Mouse (Mus musculus) midbrain, embryonic 16.5 days (tissue): ENCODE measurements around the gene Mfsd11. TPM values are rescaled to one million over a fixed set of nuclear protein-coding genes. Genes with fewer than 3 reads are reported as not detected.
"Not testable (repeated sequence)": the region's sequence is repeated elsewhere in the genome, so short reads cannot be mapped to it uniquely, and the experiment has no call there.

ENCODE experiments used
- ATAC-seq: fragments of 200-750 bp; cut with Nextera tagmentation; 2 replicates; pipeline ENCODE4 v1.8.0; 2017; ENCODE audit warnings: moderate TSS enrichment
- H3K27ac ChIP-seq: fragments of 300-500 bp; sonication (generic); 2 replicates; pipeline ENCODE4 v1.5.1; 2014; ENCODE audit warnings: mild to moderate bottlenecking, low read length, mixed read lengths
- H3K27me3 ChIP-seq: fragments of 300-500 bp; sonication (generic); 2 replicates; pipeline ENCODE4 v1.6.1; 2014; ENCODE audit warnings: low read depth, low read length, mixed read lengths; ENCODE audit not compliant: control insufficient read depth, insufficient read depth
- H3K36me3 ChIP-seq: fragments of 300-500 bp; sonication (generic); 2 replicates; pipeline ENCODE4 v1.6.1; 2014; ENCODE audit warnings: mild to moderate bottlenecking, low read length, moderate library complexity, mixed read lengths; ENCODE audit not compliant: control insufficient read depth, insufficient read depth
- H3K4me1 ChIP-seq: fragments of 300-500 bp; sonication (generic); 2 replicates; pipeline ENCODE4 v1.6.1; 2014; ENCODE audit warnings: mild to moderate bottlenecking, low read length, mixed read lengths; ENCODE audit not compliant: control insufficient read depth, insufficient read depth
- H3K4me2 ChIP-seq: fragments of 300-500 bp; sonication (generic); 2 replicates; pipeline ENCODE4 v1.6.1; 2014; ENCODE audit warnings: mild to moderate bottlenecking, low read length, mixed read lengths
- H3K4me3 ChIP-seq: fragments of 300-500 bp; sonication (generic); 2 replicates; pipeline ENCODE4 v1.5.1; 2014; ENCODE audit warnings: low read depth, mild to moderate bottlenecking, low read length, moderate library complexity, mixed read lengths
- H3K9ac ChIP-seq: fragments of 300-500 bp; sonication (generic); 2 replicates; pipeline ENCODE4 v1.6.1; 2014; ENCODE audit warnings: low read depth, low read length, mixed read lengths
- H3K9me3 ChIP-seq: fragments of 300-500 bp; sonication (generic); replicated peaks from 2 replicates; pipeline ENCODE4 v1.6.1; 2014; ENCODE audit warnings: mild to moderate bottlenecking, low read length, mixed read lengths; ENCODE audit not compliant: control insufficient read depth, poor library complexity, severe bottlenecking
- WGBS: fragments of 180-500 bp; shearing (Covaris S2); extraction: QIAGEN DNeasy Blood & Tissue Kit; methylation state at CpG from one replicate; pipeline ENCODE4 v1.1.7; 2014; 5-methylcytosine and 5-hydroxymethylcytosine counted together
- polyA plus RNA-seq: library from polyadenylated mRNA; unstranded; fragments of >200 nt; fragmentation: Nextera tagmentation; extraction: Ambion mirVana; gene quantifications from 2 replicates; pipeline ENCODE4 v1.2.1, GENCODE M21; 2015

The Mfsd11 gene
- polyA plus RNA-seq, 1 experiment from 2014 or later, result 56.2 TPM

DNA sequence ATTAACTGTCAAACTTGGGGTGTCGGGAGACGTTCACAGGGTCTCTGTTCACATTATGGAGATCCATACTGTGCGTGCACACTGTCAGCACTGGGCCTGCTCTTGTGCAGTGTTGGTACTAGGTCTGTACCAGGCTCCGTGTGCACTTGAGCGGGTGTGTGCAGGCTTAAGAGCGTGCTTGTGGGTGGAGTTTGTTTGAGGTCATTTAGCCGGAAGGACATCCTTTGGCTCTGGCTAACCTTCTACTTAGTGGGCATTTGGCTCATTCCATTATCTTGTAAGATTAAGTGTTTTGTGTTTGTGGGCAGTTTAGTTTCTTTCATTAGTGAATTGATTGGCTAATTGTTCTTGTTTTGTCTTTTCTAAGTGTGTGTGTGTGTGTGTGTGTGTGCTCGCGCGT lies 30.2 kb downstream of the Mfsd11 start:
- H3K27ac ChIP-seq, result no peak overlapping the region
- no peaks in the 10 kb centered on the region for H3K9me3 ChIP-seq
- WGBS, result 81% methylated on average over 10 of the region's 10 CpGs
- no peaks in the 10 kb centered on the region for H3K27me3 ChIP-seq
- H3K4me3 ChIP-seq, result no peak overlapping the region
- H3K4me2 ChIP-seq, result no peak overlapping the region
- H3K36me3 ChIP-seq, result no peaks in the 10 kb centered on the region
- ATAC-seq, result no peak
- H3K9ac ChIP-seq, result no peak overlapping the region
- H3K4me1 ChIP-seq, result peaks cover 8% of the 10 kb centered on the region; the same call in 1 of the 2 replicates

DNA sequence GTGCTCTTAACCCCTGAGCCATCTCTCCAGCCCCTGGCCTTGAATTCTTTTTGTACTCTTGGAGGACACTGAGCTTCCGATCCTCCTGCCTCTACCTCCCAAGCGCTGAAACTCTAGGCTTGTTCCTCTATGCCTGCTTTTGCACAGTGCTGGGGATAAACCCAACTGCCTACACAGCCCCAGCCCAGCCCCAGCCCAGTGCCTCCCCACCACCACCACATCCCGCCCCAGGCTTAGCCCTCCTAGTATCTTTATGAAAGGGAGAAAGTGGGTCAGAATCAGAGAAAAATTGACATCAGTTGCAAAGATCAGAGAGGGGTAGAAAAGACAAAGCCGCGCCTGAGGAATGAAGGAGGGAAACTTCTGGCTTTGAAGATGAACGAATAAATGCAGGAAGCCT lies 31.8 kb downstream of the Mfsd11 start:
- Histone ChIP-seq H3K4me2 (no peak overlapping the region), H3K4me1 (peaks cover 8% of the 10 kb centered on the region; the same call in 1 of the 2 replicates), H3K9me3 (no peaks in the 10 kb centered on the region), H3K9ac (no peak overlapping the region), H3K27ac (no peak overlapping the region), H3K27me3 (no peaks in the 10 kb centered on the region), H3K4me3 (no peak overlapping the region), H3K36me3 (no peaks in the 10 kb centered on the region)
- 85% methylated on average over 6 of the region's 6 CpGs for WGBS
- ATAC-seq, result no peak

DNA sequence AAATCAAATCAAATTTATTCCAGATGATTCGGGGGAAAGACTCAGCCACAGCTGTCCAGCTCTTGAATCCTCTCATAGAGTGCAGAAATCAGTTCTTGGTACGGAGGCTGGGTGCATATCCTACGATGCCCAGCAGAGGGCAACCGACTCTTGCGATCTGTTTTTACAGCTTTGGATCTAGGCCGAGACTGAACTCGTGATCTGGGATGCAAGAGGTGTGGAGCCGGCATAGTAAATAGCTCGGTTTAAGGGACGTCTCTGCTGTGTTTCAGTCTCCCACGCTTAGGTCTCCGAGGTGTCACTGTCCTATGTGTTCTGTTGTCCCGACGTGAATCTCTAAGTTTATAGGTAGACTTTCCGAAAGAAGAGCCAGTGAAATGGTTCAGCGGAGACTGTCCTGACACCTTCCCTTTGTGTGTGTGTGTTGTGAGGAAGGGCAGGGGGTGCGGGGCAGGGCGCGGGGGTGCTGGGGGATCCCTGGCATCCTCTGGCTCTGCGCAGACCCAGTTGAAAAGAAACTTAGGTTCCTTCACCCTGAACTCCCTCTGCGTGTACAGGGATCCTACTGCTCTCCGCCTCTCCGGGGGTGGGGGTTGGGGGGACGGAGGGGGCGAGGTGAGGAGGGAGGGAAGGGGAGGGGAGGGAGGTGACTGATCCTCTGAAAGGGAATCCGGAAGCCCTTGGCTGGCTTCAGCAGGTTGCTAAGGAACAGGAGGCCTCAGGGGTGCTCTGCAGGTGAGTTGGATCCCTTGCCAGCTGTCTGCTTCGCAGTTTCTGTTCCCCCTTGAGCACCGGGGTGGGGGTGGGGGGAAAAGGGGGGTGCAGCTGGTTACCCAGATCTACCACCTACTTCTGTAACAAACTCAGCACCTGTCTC lies 33.3 kb downstream of the Mfsd11 start:
- Histone ChIP-seq H3K4me1 (peaks cover 8% of the 10 kb centered on the region; the same call in 1 of the 2 replicates), H3K9me3 (no peaks in the 10 kb centered on the region), H3K27ac (no peak overlapping the region), H3K9ac (0 out of 2 replicates have a peak overlapping the region, but pooled peaks have one; percentile 39), H3K27me3 (no peaks in the 10 kb centered on the region), H3K4me2 (peak overlapping the region; percentile 51), H3K4me3 (peak overlapping the region; percentile 23), H3K36me3 (no peaks in the 10 kb centered on the region)
- ATAC-seq, result peak; percentile 70
- WGBS, result 4% methylated on average over 26 of the region's 28 CpGs

DNA sequence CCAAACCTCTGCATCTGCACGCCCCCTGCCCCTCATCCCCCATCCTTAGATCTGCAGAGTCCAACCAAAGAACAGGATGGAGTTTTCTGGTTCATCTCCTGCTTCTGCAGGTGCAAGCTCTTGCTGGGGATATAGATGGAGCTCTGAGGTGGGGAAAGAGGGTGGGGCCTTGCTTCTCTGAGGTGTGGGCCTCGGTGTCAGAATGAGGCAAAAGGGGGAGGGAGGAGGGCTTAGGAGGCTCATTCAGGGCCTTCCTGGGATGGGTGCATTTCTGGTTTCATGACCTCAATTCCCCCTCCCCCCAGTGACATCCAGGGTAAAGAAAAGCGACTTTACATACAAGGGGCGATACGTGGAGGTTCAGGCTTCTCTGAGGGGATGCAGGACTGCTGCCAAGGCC lies 34.9 kb downstream of the Mfsd11 start:
- no peak overlapping the region for H3K27ac ChIP-seq
- H3K9me3 ChIP-seq, result no peaks in the 10 kb centered on the region
- H3K4me2 ChIP-seq, result no peak overlapping the region
- no peak overlapping the region for H3K4me3 ChIP-seq
- H3K4me1 ChIP-seq, result peaks cover 8% of the 10 kb centered on the region; the same call in 1 of the 2 replicates
- ATAC-seq, result no peak
- 61% methylated on average over 5 of the region's 5 CpGs for WGBS
- no peaks in the 10 kb centered on the region for H3K27me3 ChIP-seq
- H3K9ac ChIP-seq, result no peak overlapping the region
- no peaks in the 10 kb centered on the region for H3K36me3 ChIP-seq

DNA sequence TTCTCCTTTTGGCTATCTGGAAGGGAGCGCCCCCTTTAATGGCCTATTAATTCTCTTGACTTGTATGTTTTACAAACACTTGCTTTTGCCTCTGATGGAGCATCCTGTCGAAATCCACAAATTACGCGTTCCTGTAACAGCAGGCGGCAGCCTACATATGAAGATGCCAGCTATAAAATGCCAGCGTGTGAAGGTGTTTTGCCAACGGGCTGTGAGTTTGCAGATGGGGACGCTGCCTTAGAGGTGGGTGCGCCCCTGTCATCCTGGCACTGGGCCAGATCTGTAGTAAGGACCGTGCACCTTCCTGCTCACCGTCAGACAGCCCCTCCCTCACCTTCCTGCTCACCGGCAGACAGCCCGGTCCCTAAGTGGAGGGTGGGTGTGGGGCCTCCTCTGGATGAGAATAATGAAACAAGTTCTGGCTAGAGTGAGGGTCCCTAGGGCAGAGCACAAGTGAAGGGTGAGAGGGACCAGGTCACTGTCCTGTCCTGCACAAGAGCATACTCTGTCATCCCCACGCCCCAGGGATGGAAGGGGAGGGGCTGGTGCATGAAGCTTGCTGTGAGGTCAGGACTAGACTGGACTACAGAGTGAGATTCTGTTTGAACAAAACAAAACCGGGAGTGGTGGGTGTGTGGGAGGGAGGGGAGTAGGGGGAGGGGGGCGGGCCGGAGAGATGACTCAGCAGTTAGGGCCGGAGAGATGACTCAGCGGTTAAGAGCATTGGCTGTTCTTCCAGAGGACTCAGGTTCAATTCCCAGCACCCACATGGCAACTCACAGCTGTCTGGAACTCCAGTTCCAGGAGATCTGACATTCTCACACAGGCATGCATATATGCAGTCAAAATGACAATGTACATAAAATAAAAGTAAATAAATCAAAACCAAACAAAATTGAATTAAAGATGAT lies 41.5 kb downstream of the Mfsd11 start:
- Histone ChIP-seq H3K4me1 (no peaks in the 10 kb centered on the region), H3K4me3 (no peak overlapping the region), H3K9ac (no peak overlapping the region), H3K9me3 (no peaks in the 10 kb centered on the region), H3K4me2 (no peak overlapping the region), H3K36me3 (no peaks in the 10 kb centered on the region), H3K27me3 (no peaks in the 10 kb centered on the region), H3K27ac (no peak overlapping the region)
- ATAC-seq, result no peak
- WGBS, result 72% methylated on average over 19 of the region's 19 CpGs

DNA sequence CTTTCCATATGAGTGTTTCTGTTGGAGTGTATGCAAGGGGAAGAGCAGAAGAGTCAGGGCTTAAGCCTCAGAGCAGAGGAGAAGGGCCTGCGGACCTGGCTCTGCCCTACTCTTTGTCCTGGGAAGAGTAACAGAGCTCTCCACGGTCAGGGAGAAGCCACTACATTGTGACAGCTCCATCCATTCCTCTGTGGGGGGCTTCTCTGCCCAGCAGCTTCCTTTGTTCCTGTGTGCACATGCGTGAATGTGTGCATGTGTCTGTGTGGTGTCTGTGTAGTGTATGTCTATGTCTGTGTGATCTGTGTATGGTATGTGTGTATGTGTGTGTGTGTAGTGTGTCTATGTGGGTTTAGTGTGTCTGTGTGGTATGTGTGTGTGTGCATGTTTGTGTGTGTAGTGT lies 43.2 kb downstream of the Mfsd11 start:
- no peak overlapping the region for H3K4me2 ChIP-seq
- ATAC-seq, result no peak
- no peak overlapping the region for H3K9ac ChIP-seq
- no peaks in the 10 kb centered on the region for H3K36me3 ChIP-seq
- no peaks in the 10 kb centered on the region for H3K27me3 ChIP-seq
- no peaks in the 10 kb centered on the region for H3K9me3 ChIP-seq
- H3K4me1 ChIP-seq, result no peaks in the 10 kb centered on the region
- WGBS, result 35% methylated on average over 3 of the region's 3 CpGs
- H3K27ac ChIP-seq, result no peak overlapping the region
- no peak overlapping the region for H3K4me3 ChIP-seq

DNA sequence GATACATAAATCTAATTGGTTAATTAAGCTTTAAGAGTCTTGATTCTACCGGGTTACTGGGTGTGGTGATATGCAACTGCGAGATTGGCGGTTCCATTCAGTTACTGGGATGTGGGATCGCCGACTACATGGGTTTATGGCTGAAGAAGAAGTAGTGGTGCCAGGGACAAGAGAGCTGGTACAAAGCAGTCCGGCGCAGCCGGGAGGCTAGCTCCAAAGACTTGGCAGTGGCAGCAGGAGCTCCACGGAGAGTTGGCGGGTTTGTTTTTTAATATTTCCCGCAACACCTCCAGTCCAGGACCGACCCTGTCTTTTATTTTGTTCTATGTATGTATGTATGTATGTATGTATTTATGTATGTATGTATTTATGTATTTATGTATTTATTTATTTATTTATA lies 47.0 kb downstream of the Mfsd11 start:
- ATAC-seq, result no peak
- H3K36me3 ChIP-seq, result no peaks in the 10 kb centered on the region

DNA sequence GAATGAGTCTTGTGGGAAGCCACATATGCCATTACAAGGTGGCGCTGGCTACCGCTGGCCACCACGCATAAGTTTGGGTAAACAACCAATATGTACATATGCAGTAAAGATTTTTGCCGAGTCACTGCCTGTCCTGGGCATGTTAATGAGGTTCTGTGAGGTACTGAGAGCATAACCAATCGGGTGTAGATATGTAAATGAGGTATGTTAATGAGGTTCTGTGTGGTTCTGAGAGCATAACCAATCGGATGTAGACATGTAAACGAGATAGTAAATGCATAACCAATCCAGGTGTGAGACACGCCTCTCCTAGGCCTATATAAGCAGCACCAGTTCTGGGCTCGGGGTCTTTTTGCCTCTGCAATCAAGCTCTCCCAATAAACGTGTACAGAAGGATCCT lies 50.3 kb downstream of the Mfsd11 start:
- peaks cover 11% of the 10 kb centered on the region for H3K27me3 ChIP-seq
- not testable (repeated sequence) for H3K4me2 ChIP-seq, ATAC-seq, H3K9ac ChIP-seq, H3K27ac ChIP-seq, H3K36me3 ChIP-seq, H3K4me1 ChIP-seq, H3K4me3 ChIP-seq, H3K9me3 ChIP-seq
- WGBS, result 88% methylated on average over 10 of the region's 10 CpGs

More for the DNA sequence above, 47.0 kb downstream of the Mfsd11 start:
- peaks cover 2% of the 10 kb centered on the region for H3K27me3 ChIP-seq
- no peak overlapping the region for H3K4me2 ChIP-seq
- H3K9me3 ChIP-seq, result no peaks in the 10 kb centered on the region
- WGBS, result 91% methylated on average over 12 of the region's 12 CpGs
- no peak overlapping the region for H3K9ac ChIP-seq
- no peak overlapping the region for H3K4me3 ChIP-seq
- H3K27ac ChIP-seq, result no peak overlapping the region
- no peaks in the 10 kb centered on the region for H3K4me1 ChIP-seq
